Comparison of ENCODE assay signal across 18 mouse cellular contexts in genomic region chr11:54960251-54960650, GRCm38 (mm10). TPM values are rescaled to one million over a fixed set of nuclear protein-coding genes. Genes with fewer than 3 reads are reported as not detected.
"Had no signal": no experiment of that assay in that cellular context is flagged by ENCODE, and none has a peak within 500 bp of the region (broad histone marks: within the 10 kb centered on the region; RNA-seq: fewer than 3 reads in every experiment).

No protein-coding gene starts in this region.

- H3K9me3 ChIP-seq: midbrain, embryonic 10.5 days; midbrain, embryonic 12.5 days; neural tube, embryonic 13.5 days; neural tube, embryonic 15.5 days; stomach, embryonic 15.5 days had no signal

- ATAC-seq: midbrain, embryonic 16.5 days had no signal

- H3K27ac ChIP-seq: midbrain, embryonic 10.5 days; midbrain, embryonic 12.5 days; neural tube, embryonic 13.5 days; neural tube, embryonic 15.5 days; stomach, embryonic 15.5 days had no signal

- H3K4me3 ChIP-seq: midbrain, embryonic 10.5 days; midbrain, embryonic 12.5 days; myocyte; neural tube, embryonic 13.5 days; neural tube, embryonic 15.5 days; stomach, embryonic 15.5 days had no signal

- H3K27me3 ChIP-seq: midbrain, embryonic 12.5 days; neural tube, embryonic 13.5 days; neural tube, embryonic 15.5 days; stomach, embryonic 15.5 days had no signal

- H3K9ac ChIP-seq: lung, embryonic 14.5 days; midbrain, embryonic 12.5 days; neural tube, embryonic 13.5 days; neural tube, embryonic 15.5 days; stomach, embryonic 15.5 days had no signal

- H3K36me3 ChIP-seq: midbrain, embryonic 10.5 days; midbrain, embryonic 12.5 days; neural tube, embryonic 13.5 days; neural tube, embryonic 15.5 days; stomach, embryonic 15.5 days had no signal

- H3K4me2 ChIP-seq: lung, embryonic 14.5 days; midbrain, embryonic 12.5 days; neural tube, embryonic 13.5 days; neural tube, embryonic 15.5 days; stomach, embryonic 15.5 days had no signal

- DNase-seq: lung, adult 18-20 months; lung, embryonic 14.5 days; lung, postnatal 10 days; lung, postnatal 4 days; midbrain, embryonic 14.5 days; retina, postnatal 1 day; right cerebral cortex, adult 18-20 months; thymus, adult 2 months; thymus, postnatal 25 days; thymus, postnatal 4 days had no signal

RNA-seq across cellular contexts. Expression of gene Gpx3, which starts 58.0 kb away (rescaled TPM):
- total RNA-seq: megakaryocyte-erythroid progenitor cell, adult 5-6 weeks had no signal
